Mouse (Mus musculus): Measurements from ENCODE around the gene Sulf2.

GRCm38 (mm10) chr2:166189191-166189590 lies 33.7 kb upstream of the Sulf2 start:
- TF ChIP-seq POLR2A (IDR thresholded peaks at IDR 0.05; ENCODE audit: borderline replicate concordance, control insufficient read depth, low read depth, low read length) (no peak), CTCF (IDR thresholded peaks at IDR 0.05; ENCODE audit: control insufficient read depth, insufficient read depth, low read length) (no peak)
